Mouse (Mus musculus) stomach, postnatal 0 days (tissue): ENCODE results near the gene Vav3.

Experiments used
- CTCF ChIP-seq: IDR thresholded peaks from 2 replicates; pipeline ENCODE4 v1.5.1; 2016; ENCODE audit warnings: antibody characterized with exemption, low read depth, mild to moderate bottlenecking, moderate library complexity
- EP300 ChIP-seq: optimal IDR thresholded peaks from 2 replicates; pipeline ENCODE3; 2016; ENCODE audit warnings: antibody characterized with exemption

DNA sequence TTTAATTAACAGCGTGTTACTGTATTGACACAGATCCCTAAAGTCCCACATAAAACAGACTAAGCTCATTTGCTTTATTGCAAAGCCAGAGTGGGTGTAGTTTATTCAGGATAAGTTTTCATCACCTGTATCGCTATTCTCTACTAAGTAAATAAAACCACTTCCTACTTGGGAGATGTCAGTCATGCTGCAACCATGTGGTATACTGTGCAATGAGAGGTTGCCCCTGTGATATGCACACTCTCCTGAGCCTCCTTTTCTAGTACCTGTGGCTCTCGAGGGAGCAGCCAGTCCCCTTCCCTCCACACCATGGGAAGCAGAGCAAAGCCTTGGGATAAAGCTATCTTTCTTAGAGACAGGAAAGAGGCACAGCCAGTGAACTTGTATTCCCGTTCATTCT, 106.5 kb downstream of the Vav3 start:
- TF ChIP-seq CTCF: no peak
- TF ChIP-seq EP300: no peak
